Mouse (Mus musculus) layer of hippocampus, postnatal 36 days (tissue): ENCODE data around the gene Ccdc184. TPM values are rescaled to one million over a fixed set of nuclear protein-coding genes. Genes with fewer than 3 reads are reported as not detected.

Experiments used
- DNase-seq, 2 experiments: peaks; one replicate each; pipeline ENCODE4 v3.0.0; 2022
- total RNA-seq, 2 experiments: library from RNA; stranded (reverse); gene quantifications; 2 replicates each; pipeline ENCODE4 v1.2.3; 2021

Gene Ccdc184
- total RNA-seq, result 10 to 100 TPM; 11.1 to 11.6 TPM

- no peak for DNase-seq
Measured at GRCm38 (mm10) chr15:98166963-98167644, at the start of gene Ccdc184. Gene Ccdc184 (plus strand): TSS chr15:98167158.

DNA sequence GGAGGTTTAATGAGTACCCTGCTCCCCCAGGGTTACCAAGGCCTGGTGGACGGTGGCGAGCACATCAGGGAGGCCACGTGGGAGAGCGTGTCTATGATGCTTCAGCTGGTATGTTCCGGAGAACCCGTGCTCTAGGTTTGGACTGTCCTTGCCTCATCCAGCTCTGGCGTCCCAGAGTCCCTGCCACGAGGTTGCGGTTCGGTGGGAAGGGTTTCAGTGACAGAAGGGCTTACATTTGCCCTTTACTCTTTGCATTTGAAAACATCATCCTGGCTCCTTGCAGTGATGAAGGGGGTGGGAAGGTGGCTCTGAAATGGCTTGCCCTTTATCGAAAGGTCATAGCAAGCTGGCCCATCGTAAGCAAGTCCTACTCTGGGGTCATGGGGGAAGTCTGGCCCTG, 47.6 kb upstream of the Ccdc184 start:
- DNase-seq, result no peak

DNA sequence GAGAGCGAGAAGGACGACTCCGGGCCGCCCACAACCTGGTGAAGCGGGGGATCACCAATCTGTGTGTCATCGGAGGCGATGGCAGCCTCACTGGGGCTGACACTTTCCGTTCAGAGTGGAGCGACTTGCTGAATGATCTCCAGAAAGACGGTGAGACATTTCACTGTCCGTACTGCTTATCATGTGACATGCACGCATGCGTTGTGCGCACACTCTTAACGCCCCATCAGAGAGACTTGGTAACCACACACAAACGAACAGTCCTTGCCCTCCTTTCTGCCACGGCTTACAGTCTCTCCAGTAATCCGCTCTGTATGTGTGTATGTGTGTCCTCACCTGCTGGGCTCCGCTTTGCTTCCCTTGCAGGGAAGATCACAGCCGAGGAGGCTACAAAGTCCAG, 46.1 kb upstream of the Ccdc184 start:
- no peak for DNase-seq

DNA sequence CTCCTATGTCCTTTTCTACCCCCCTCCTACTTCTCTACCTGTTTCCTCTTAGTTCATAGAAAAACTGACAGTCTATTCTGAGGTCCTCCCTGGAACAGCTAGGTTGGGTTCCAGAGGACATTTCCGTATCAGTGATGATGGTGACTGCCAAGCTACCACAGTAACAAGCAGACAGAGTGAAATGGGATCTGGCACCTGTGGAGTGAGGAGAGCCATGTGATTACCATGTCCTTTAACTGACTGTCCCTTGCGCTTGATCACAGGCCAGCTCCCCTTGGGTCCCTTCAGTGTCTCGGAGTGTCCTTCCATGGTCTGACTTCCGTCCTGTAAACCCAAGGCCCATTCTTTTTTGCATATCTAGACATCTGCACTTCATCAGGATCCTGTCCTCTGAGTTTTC, 36.0 kb upstream of the Ccdc184 start:
- no peak for DNase-seq

DNA sequence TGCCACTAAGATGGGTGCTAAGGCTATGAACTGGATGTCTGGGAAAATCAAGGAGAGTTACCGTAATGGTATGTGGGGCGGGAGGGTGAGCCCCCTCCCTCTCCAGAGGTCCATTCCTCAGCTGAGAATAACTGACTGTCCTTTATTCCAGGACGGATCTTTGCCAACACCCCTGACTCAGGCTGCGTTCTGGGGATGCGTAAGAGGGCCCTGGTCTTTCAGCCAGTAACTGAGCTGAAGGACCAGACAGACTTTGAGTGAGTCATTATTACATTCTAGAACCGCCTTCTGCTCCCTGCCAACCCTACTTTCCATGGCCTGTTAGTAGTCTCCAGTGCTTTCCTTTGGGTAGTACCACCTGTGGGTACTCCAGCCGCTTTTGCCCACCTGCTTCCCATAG, 35.5 kb upstream of the Ccdc184 start:
- no peak for DNase-seq

GRCm38 (mm10) chr15:98131942-98132655, 34.9 kb upstream of the Ccdc184 start:
- DNase-seq, result no peak

DNA sequence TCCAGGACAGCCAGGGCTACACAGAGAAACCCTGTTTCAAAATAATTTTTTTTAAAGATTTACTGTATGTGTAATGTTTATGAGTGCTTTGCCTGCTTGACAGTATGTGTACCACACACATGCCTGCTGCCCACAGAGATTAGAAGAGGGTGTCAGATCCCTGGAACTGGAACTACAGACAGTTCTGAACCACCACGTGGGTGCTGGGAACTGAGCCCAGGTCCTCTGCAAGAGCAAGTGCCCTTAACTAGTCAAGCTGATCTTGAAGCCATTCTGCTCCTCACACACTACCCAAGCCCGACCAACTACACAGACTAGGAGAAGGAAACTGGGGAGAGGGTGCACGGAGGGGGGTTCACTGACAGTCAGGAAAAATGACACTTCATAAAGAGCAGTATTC, 33.5 kb upstream of the Ccdc184 start:
- no peak for DNase-seq

GRCm38 (mm10) chr15:98134034-98134433, 32.9 kb upstream of the Ccdc184 start:
- peak in 1 of 2 experiments; percentile 35 for DNase-seq

GRCm38 (mm10) chr15:98134666-98135065, 32.3 kb upstream of the Ccdc184 start:
- DNase-seq, result no peak

DNA sequence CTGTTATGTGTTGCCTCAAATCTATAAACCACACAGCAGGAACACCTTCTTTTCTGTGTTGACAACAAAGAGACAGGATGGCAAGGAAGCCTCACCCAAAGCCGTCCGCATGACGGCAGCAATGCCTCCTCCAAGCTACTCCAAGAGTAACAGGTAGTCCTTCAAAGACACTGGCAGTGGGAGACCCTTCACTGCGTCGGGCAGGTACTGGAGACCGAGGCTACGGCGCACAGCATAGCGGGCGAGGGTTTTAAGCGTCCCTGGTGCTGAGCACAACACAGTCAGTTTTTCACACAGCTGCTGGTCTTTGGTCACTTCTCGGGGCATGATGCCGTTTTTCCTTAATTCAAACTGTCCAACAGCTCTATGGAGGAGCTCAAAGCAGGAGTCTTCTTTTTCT, 31.3 kb upstream of the Ccdc184 start:
- DNase-seq, result no peak

DNA sequence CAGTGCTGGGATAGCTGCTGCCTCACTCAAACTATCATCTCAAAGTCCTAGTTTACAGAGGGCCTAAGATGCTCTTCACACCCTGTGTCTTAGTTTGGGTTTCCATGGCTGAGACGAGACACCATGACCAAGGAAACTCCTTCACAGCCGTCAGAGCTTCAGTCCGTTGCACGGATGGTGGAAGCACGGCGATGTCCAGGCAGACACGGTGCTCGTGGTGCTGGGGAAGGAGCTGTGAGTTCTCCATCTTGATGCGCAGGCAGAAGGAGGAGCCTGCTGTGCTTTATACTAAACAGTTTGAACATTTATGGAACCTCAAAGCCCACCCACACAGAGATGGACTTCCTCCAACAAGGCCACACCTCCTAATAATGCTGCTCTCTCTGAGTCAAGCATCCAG, 30.1 kb upstream of the Ccdc184 start:
- no peak for DNase-seq

- DNase-seq, result no peak
Measured at GRCm38 (mm10) chr15:98139763-98140162, 27.2 kb upstream of the Ccdc184 start.

- DNase-seq, result no peak
Measured at GRCm38 (mm10) chr15:98140809-98141208, 26.1 kb upstream of the Ccdc184 start.

DNA sequence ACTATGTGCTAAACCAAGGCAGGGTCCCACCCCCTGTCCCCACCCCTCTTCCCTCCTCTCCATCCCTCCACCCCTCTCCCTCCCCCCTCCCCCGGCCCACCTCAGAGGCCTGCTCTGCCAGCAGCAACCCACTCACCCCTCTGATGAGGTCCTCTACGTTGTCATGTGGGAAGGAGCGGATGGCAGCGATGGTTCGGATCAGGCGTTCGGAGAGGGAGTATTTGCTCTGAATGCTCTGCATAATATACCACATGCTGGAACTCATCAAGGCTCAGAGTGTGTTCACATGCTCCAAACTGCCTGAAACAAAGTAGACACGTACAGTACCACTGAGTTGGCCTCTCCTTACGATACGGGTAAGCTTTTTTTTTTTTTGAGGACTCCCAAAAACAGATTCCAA, 24.4 kb upstream of the Ccdc184 start:
- DNase-seq, result no peak

DNA sequence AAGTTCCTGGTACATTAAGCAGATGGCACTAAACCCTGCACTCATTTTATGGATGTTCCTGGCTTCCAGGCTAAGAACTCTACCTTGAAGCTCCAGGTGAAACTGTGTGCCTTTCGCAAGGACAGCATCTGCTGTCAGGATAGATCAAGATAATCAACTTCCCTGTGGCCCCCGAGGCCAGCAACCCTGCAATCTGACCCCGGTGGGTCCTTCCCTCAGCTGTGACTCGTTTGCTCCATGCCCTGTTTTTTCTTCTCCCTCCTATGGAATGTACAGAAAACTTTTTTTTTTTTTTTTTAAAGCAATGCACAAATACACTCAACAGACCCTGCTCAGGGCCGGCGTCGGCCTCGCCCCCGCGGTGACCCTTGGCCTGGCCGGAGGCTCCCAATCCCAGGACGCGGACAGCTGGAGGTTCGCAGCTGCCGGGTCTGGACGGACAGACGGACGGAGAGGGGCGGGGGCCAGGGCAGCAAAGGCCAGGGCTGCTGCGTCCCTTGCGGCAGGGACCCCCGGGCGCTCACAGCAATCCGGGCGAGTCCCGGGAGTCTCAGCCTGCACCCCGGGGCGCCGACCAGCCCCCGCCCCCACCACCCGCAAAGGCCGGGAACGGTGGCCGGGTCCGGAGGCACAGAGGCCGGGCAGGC, 22.0 kb upstream of the Ccdc184 start:
- DNase-seq, result no peak

- peak; percentile 90 to 93 for DNase-seq
Measured at GRCm38 (mm10) chr15:98145559-98146181, 21.3 kb upstream of the Ccdc184 start.

DNA sequence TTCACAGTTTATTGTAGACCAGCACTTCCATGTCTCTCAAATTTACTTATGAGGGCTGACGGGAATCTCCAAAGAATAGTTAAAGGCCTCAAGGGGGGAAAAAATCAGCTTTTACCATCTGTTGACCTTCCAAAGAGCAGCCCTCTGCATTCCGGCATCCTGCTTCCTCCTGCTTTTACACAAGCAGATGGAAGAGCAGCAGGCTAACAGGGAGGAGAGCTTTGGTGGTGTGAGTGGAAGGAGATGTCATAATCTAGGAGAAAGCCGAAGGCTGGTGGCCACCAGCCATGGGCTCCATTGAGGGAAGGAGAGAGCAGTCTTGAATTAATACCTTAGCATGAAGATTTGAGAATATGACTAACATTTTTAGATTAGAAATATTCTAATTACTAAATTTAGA, 18.6 kb upstream of the Ccdc184 start:
- no peak for DNase-seq

GRCm38 (mm10) chr15:98149166-98149602, 17.8 kb upstream of the Ccdc184 start:
- DNase-seq, result no peak

DNA sequence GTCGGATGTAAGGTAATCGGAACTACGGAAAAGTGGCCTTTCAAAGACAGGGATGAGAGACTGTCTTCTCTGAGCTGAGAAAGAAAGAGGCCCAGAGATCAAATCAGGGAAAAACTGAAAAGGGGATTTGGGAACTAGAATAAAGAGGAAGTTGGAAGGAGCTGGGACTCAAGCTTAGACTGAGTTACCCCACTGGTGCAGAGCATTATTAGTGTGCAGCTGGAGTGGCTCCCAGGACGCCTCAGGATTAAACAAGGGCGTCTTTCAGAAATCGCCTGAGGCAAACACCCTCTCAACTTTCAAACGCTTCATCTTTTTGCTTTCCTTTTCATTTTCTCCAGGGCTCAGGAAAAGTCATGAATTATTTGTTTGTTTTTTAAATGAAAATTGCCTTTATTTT, 14.0 kb upstream of the Ccdc184 start:
- DNase-seq, result no peak

DNA sequence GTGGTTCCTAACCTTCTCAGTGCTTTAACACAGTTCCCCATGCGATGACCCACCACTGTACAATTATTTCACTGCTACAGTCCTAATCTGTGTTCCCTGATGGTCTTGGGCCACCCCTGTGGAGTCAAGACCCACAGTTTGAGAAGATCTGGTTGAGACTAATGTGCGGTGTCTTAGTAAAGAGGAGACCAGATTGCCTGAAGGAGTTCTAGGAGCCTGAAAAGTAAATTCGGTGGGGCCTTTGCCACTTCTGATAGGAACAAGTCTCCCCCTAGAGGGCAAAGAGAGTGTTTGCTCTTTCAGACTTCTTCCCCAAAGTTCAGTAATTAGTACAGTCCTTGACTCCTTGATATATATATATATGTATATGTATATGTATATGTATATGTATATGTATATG, 13.3 kb upstream of the Ccdc184 start:
- no peak for DNase-seq

GRCm38 (mm10) chr15:98154146-98154545, 12.8 kb upstream of the Ccdc184 start:
- DNase-seq, result no peak

GRCm38 (mm10) chr15:98154631-98155030, 12.3 kb upstream of the Ccdc184 start:
- no peak for DNase-seq

- no peak for DNase-seq
Measured at GRCm38 (mm10) chr15:98155272-98155671, 11.7 kb upstream of the Ccdc184 start.
